Mouse (Mus musculus) kidney, adult 2 months (tissue): ENCODE data around the gene Rnft2. TPM values are rescaled to one million over a fixed set of nuclear protein-coding genes. Genes with fewer than 3 reads are reported as not detected.
A peak's percentile ranks its signal among the peaks of the same experiment; 100 is the strongest.

ENCODE experiments used
- DNase-seq: peaks from one replicate; pipeline ENCODE4 v3.0.0; 2021
- H3K27ac ChIP-seq: fragments of 200-500 bp; 2 replicates; pipeline ENCODE4 v1.5.1; 2012; ENCODE audit warnings: low read depth, low read length, control low read depth, inconsistent platforms; ENCODE audit not compliant: insufficient read depth
- H3K27me3 ChIP-seq: fragments of 200-500 bp; replicated peaks from 2 replicates; pipeline ENCODE4 v1.6.1; 2012; ENCODE audit warnings: mild to moderate bottlenecking, moderate library complexity, low read length, inconsistent platforms; ENCODE audit not compliant: control insufficient read depth, insufficient read depth
- H3K36me3 ChIP-seq: fragments of 200-500 bp; 2 replicates; pipeline ENCODE4 v1.6.1; 2012; ENCODE audit warnings: mild to moderate bottlenecking, moderate library complexity, low read length, inconsistent platforms; ENCODE audit not compliant: control insufficient read depth, insufficient read depth
- H3K4me1 ChIP-seq: fragments of 200-500 bp; 2 replicates; pipeline ENCODE4 v1.6.1; 2011; ENCODE audit warnings: low read length; ENCODE audit not compliant: control insufficient read depth, insufficient read depth
- H3K4me3 ChIP-seq: fragments of 200-500 bp; 2 replicates; pipeline ENCODE4 v1.5.1; 2011; ENCODE audit warnings: mild to moderate bottlenecking, low read depth, low read length, control low read depth; ENCODE audit not compliant: insufficient read depth
- CTCF ChIP-seq: fragments of 200-500 bp; conservative IDR thresholded peaks from 2 replicates; pipeline ENCODE4 v1.5.1; 2011; ENCODE audit warnings: low read depth, mild to moderate bottlenecking, control low read depth, low read length, moderate library complexity, mixed read lengths; ENCODE audit not compliant: insufficient read depth, insufficient read length
- POLR2A ChIP-seq: fragments of 200-500 bp; IDR thresholded peaks from one replicate; pipeline ENCODE4 v1.6.1; 2011; ENCODE audit warnings: low read depth, low read length, control low read depth
- WGBS: fragments of 180-500 bp; shearing (Covaris S2); methylation state at CpG from one replicate; pipeline ENCODE4 v1.1.7; 2018; 5-methylcytosine and 5-hydroxymethylcytosine counted together
- polyA plus RNA-seq: library from polyadenylated mRNA; depleted of rRNA; stranded (reverse); fragments of >200 nt; gene quantifications from 2 replicates; pipeline ENCODE4 v1.2.3, GENCODE M21; 2012; rRNA removed

Rnft2 gene
- polyA plus RNA-seq, 1 experiment: 1.8 TPM

DNA sequence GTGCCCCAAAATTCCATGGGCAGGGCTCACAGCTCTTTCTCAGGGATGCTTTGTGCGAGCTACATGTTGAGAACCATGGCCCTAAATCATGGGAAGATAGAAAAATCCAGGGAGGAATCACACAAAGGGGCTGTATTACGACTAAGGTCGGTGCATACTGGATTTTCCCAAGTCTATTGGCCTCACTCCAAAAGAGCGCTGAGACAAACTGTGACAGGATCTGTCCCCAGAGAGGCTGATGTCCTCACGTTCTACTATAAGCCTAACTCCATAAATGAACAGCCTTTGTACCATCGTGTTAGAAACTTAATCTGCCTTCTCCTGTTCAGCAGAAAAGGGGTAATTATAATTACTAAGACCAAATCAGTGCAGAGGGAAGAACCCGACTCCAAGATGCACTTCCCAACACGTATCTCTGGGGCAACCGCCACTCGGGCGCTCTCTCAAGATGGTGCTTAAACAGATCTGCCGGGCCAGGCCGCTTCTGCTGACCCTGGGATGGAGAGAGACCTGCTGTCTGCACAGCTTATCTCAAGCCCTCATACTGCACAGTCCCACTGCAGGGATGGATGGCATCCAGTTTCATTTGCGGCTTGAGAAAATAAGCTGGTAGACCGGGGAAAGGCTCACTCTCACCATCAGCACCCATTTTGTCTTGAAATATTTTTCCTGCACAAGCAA lies 98.8 kb downstream of the Rnft2 start:
- no peak overlapping the region for H3K27ac ChIP-seq
- no peak overlapping the region for H3K4me3 ChIP-seq
- 57% methylated on average over 15 of the region's 15 CpGs for WGBS
- no peaks in the 10 kb centered on the region for H3K36me3 ChIP-seq
- no peak for TF ChIP-seq CTCF
- no peak for TF ChIP-seq POLR2A
- H3K4me1 ChIP-seq: peaks cover 25% of the 10 kb centered on the region
- DNase-seq: peak; percentile 38
- no peaks in the 10 kb centered on the region for H3K27me3 ChIP-seq

DNA sequence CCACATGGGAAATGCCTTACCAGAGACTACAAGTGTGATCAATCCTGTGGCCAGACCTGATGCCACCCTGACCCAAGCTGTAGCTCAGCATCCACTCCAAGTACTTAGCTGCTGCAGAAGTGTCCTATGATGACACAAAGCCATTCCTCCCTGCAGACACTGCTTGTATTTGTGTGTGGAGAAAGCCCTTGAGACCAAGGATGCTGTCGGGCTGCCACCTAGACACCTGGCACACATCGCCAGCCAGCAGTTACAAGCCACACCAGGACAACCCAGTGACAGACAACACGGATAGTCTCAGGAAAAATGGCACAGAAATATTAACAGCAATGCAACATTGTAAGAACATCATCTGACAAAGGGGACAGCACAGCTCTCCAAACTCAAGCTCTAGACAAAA lies 99.5 kb downstream of the Rnft2 start:
- H3K4me3 ChIP-seq: no peak overlapping the region
- peaks cover 25% of the 10 kb centered on the region for H3K4me1 ChIP-seq
- no peaks in the 10 kb centered on the region for H3K36me3 ChIP-seq
- H3K27me3 ChIP-seq: no peaks in the 10 kb centered on the region
- no peak for TF ChIP-seq CTCF
- no peak for TF ChIP-seq POLR2A
- H3K27ac ChIP-seq: no peak overlapping the region
- WGBS: 95% methylated on average over 3 of the region's 3 CpGs
- DNase-seq: no peak

DNA sequence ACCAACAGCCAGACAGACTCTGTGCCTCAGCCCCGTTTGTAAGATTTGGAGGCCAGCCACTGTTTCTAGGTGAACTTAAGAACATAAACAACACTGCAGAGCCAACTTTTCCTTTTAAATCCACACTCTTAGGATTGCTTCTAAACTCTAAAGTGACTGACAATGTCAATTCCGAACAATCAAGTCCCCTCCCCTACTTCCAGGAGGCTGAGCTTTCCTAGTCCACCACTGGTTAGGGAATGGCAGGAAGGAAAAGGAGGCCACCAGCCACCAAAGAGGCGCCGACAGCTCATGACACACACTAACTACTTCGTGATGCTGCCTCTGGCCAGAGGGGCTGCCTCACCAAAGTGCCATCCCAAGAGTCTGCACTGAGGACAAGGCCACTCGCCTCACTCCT lies 100.1 kb downstream of the Rnft2 start:
- TF ChIP-seq CTCF (no peak), POLR2A (no peak)
- WGBS: 77% methylated on average over 6 of the region's 6 CpGs
- Histone ChIP-seq H3K4me1 (peaks cover 25% of the 10 kb centered on the region), H3K27me3 (no peaks in the 10 kb centered on the region), H3K36me3 (no peaks in the 10 kb centered on the region), H3K27ac (0 out of 2 replicates have a peak overlapping the region, but pooled peaks have one; percentile 71), H3K4me3 (no peak overlapping the region)
- no peak for DNase-seq

DNA sequence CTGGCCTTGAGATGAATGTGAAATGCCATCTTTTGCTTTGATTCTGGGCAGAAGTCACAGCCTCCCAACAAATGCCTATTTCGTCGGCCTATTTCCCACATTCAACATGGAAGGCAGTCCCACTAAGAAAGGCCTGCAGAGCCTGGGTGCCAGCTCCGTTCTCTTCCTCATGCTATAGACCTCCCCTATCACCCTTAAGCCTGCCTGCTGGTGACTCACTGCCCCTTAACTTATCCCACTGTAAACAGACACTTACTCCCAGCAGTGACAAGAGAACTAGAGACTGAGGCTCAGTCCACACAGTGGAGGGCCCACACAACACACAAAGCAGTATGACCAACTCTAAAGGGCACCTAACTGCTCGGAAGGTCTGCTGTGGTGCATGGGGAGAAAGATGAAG lies 100.6 kb downstream of the Rnft2 start:
- DNase-seq: no peak
- Histone ChIP-seq H3K27ac (peak overlapping the region; percentile 71), H3K4me1 (peaks cover 25% of the 10 kb centered on the region)

DNA sequence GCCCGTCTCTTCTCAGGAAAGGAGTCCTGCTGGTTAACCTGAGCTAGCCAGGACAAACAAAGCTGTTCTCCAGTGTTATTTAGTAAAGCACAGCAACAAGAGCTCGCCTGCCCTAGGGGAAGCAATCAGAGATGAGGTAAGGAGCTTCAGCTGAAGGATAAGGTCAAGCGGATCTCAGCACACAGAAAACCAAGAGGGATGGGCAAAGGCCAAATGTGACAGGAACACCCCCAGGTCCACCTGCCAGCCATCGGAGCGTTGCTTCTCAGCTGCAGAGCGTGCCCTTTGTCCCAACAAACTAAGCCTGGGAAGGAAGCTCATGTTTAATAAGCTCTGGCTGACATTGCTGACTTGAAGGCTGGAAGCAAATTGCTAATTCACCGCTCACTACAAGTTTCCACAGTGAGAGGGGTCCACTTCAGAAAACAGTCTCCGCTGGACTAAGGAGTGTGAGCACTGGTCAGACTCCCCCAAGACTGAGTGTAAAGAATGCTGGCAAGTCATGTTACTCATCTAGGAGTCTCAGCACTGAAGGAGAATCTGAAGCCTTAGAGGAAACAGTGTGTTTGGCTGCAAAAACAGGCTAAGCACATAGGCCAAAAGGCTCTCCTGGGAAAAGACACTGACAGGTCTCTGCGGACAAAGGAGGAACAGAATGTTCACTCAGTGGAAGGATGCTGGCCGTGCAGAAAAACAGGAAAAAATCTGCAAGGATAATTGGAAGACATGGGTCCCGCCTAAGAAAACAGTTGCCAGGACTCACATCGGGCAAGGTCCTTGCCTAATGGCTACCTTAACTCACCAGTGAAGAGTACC lies 101.5 kb downstream of the Rnft2 start:
- peak overlapping the region; percentile 71 for H3K27ac ChIP-seq
- no peak for TF ChIP-seq CTCF
- no peak for TF ChIP-seq POLR2A
- no peaks in the 10 kb centered on the region for H3K27me3 ChIP-seq
- whole genome bisulfite sequencing: 44% methylated on average over 12 of the region's 12 CpGs
- H3K4me3 ChIP-seq: no peak overlapping the region
- peaks cover 25% of the 10 kb centered on the region for H3K4me1 ChIP-seq
- peak; percentile 88 for DNase-seq
- no peaks in the 10 kb centered on the region for H3K36me3 ChIP-seq

More for the DNA sequence above, 100.6 kb downstream of the Rnft2 start:
- WGBS: 83% methylated on average over 4 of the region's 4 CpGs
- no peak for TF ChIP-seq CTCF
- TF ChIP-seq POLR2A: no peak
- Histone ChIP-seq H3K27me3 (no peaks in the 10 kb centered on the region), H3K4me3 (no peak overlapping the region), H3K36me3 (no peaks in the 10 kb centered on the region)

DNA sequence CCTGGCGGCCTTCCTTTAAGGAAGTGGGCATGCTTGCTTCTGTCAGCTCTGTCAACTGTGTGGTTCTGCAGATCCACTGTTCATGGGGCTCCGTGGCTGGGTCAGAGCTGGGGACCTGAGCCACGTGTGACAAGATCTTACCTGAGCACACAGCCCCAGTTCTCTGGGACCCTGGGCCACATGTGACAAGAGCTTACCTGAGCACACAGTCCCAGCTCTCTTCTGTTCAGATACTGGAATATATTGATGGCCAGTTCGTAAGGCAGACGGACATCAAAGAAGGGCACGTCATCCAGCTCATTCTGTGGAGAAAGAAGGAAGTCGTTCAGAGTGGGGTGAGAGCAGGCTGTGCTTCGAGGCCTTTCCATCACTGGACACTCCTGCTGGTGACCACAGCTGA lies 102.4 kb downstream of the Rnft2 start:
- H3K4me1 ChIP-seq: peaks cover 25% of the 10 kb centered on the region
- H3K36me3 ChIP-seq: no peaks in the 10 kb centered on the region
- H3K4me3 ChIP-seq: no peak overlapping the region
- no peaks in the 10 kb centered on the region for H3K27me3 ChIP-seq
- DNase-seq: no peak
- no peak for TF ChIP-seq CTCF
- TF ChIP-seq POLR2A: no peak
- H3K27ac ChIP-seq: 0 out of 2 replicates have a peak overlapping the region, but pooled peaks have one; percentile 18
- WGBS: 76% methylated on average over 8 of the region's 8 CpGs

Other genes starting within 250 kb of the Rnft2 start
- 33.3 and 38.1 TPM in 2 replicates for gene Tesc, start 217.4 kb downstream of the Rnft2 start, polyA plus RNA-seq
- gene Fbxw8, start 89.7 kb downstream of the Rnft2 start, polyA plus RNA-seq: 60.8 and 64.8 TPM in 2 replicates
- 0.01 and 0.02 TPM in 2 replicates for gene Hrk, start 80.5 kb downstream of the Rnft2 start, polyA plus RNA-seq
- 10.0 and 11.0 TPM in 2 replicates for gene 2410131K14Rik, start 111 bp upstream of the Rnft2 start, polyA plus RNA-seq